ENCODE assay signal across 31 mouse cellular contexts in genomic region chr2:38344727-38345126, GRCm38 (mm10). TPM values are rescaled to one million over a fixed set of nuclear protein-coding genes. Genes with fewer than 3 reads are reported as not detected.
DNase-seq lines count a peak whose midpoint lies in the region; ATAC-seq and TF ChIP-seq lines count a peak whose summit lies in the region.
"Had no signal": no experiment of that assay in that cellular context is flagged by ENCODE, and none has a peak within 500 bp of the region (broad histone marks: within the 10 kb centered on the region; RNA-seq: fewer than 3 reads in every experiment).

No protein-coding gene starts in this region.

- H3K27me3 ChIP-seq in hindbrain, embryonic 13.5 days: peaks cover 98% of the 10 kb centered on the region
- peaks cover 90% of the 10 kb centered on the region for H3K27me3 ChIP-seq in hindbrain, postnatal 0 days (ENCODE audit: insufficient read depth, low read length)
- H3K27me3 ChIP-seq in forebrain, embryonic 11.5 days (ENCODE audit: control insufficient read depth, insufficient read depth, low read length): peaks cover 24% of the 10 kb centered on the region
- no peaks in the 10 kb centered on the region; the same call in none of the 2 replicates for H3K27me3 ChIP-seq in forebrain, embryonic 16.5 days (replicated peaks; ENCODE audit: control insufficient read depth, insufficient read depth, low read length)
- H3K27me3 ChIP-seq in midbrain, embryonic 15.5 days (replicated peaks): peaks cover 59% of the 10 kb centered on the region
- peaks cover 99% of the 10 kb centered on the region for H3K27me3 ChIP-seq in liver, embryonic 11.5 days (replicated peaks; ENCODE audit: control insufficient read depth, insufficient read depth, low read length)

- H3K36me3 ChIP-seq in hindbrain, embryonic 13.5 days: no peaks in the 10 kb centered on the region
- no peaks in the 10 kb centered on the region for H3K36me3 ChIP-seq in hindbrain, postnatal 0 days (ENCODE audit: insufficient read depth, low read length)
- H3K36me3 ChIP-seq in forebrain, embryonic 11.5 days (ENCODE audit: control insufficient read depth, insufficient read depth, low read length): no peaks in the 10 kb centered on the region
- H3K36me3 ChIP-seq in forebrain, embryonic 16.5 days (ENCODE audit: control insufficient read depth, insufficient read depth): no peaks in the 10 kb centered on the region
- no peaks in the 10 kb centered on the region for H3K36me3 ChIP-seq in midbrain, embryonic 15.5 days (replicated peaks)
- no peaks in the 10 kb centered on the region for H3K36me3 ChIP-seq in liver, embryonic 11.5 days (ENCODE audit: control insufficient read depth, insufficient read depth, low read length)
- H3K36me3 ChIP-seq: embryonic facial prominence, embryonic 13.5 days; G1E; heart, embryonic 12.5 days; hindbrain, embryonic 15.5 days; intestine, embryonic 15.5 days; liver, embryonic 15.5 days had no signal

- peaks cover 22% of the 10 kb centered on the region for H3K4me1 ChIP-seq in hindbrain, embryonic 13.5 days (replicated peaks)
- H3K4me1 ChIP-seq in hindbrain, postnatal 0 days (ENCODE audit: insufficient read depth, low read length): peaks cover under 1% of the 10 kb centered on the region; the same call in 1 of the 2 replicates
- peaks cover 25% of the 10 kb centered on the region for H3K4me1 ChIP-seq in forebrain, embryonic 11.5 days (replicated peaks; ENCODE audit: control insufficient read depth, insufficient read depth, low read length)
- H3K4me1 ChIP-seq in forebrain, embryonic 16.5 days (replicated peaks; ENCODE audit: control insufficient read depth, insufficient read depth, low read length): peaks cover 55% of the 10 kb centered on the region
- peaks cover 26% of the 10 kb centered on the region for H3K4me1 ChIP-seq in midbrain, embryonic 15.5 days
- no peaks in the 10 kb centered on the region; the same call in 1 of the 2 replicates for H3K4me1 ChIP-seq in liver, embryonic 11.5 days (replicated peaks; ENCODE audit: control insufficient read depth, insufficient read depth, low read length)

- ATAC-seq in hindbrain, embryonic 13.5 days (ENCODE audit: low FRiP score): no peak
- ATAC-seq in hindbrain, postnatal 0 days: no peak
- no peak for ATAC-seq in forebrain, embryonic 11.5 days (replicated peaks; ENCODE audit: low FRiP score)
- no peak for ATAC-seq in forebrain, embryonic 16.5 days
- no peak for ATAC-seq in midbrain, embryonic 15.5 days (replicated peaks)
- no peak for ATAC-seq in liver, embryonic 11.5 days (replicated peaks; ENCODE audit: low FRiP score)
- ATAC-seq: intestine, embryonic 15.5 days had no signal

- no peak for TF ChIP-seq CTCF in hindbrain, postnatal 0 days (IDR thresholded peaks at IDR 0.05; ENCODE audit: low read depth)

- DNase-seq in hindbrain, postnatal 0 days (ENCODE audit: low spot score): no peak
- DNase-seq in forebrain, embryonic 11.5 days (ENCODE audit: low spot score): peak; percentile 33
- no peak for DNase-seq in liver, embryonic 11.5 days (ENCODE audit: low spot score)
- no peak for DNase-seq in thymus, postnatal 10 days (ENCODE audit: low spot score in 2 of 2)
- DNase-seq in frontal cortex, postnatal 14 days (ENCODE audit: low spot score in 2 of 2): no peak
- DNase-seq: adrenal gland, postnatal 14 days; cerebellum, adult 11-12 months; cerebellum, adult 9-11 months; gastrocnemius, postnatal 25 days; heart, adult 18-20 months; heart, postnatal 4 days; kidney, adult 2 months; kidney, postnatal 4 days; layer of hippocampus, postnatal 36 days; liver; lung, embryonic 14.5 days; lung, postnatal 14 days; right cerebral cortex, postnatal 25 days; spleen, adult 18-20 months; thymus, postnatal 25 days had no signal

- no peak overlapping the region for H3K4me3 ChIP-seq in hindbrain, embryonic 13.5 days
- no peak overlapping the region for H3K4me3 ChIP-seq in hindbrain, postnatal 0 days (ENCODE audit: low read length)
- peak overlapping the region; percentile 9 for H3K4me3 ChIP-seq in forebrain, embryonic 11.5 days (ENCODE audit: low read depth, low read length)
- 0 out of 2 replicates have a peak overlapping the region, but pooled peaks have one; percentile 0 for H3K4me3 ChIP-seq in forebrain, embryonic 16.5 days (replicated peaks; ENCODE audit: low read length)
- no peak overlapping the region for H3K4me3 ChIP-seq in midbrain, embryonic 15.5 days
- H3K4me3 ChIP-seq in liver, embryonic 11.5 days (ENCODE audit: low read depth, low read length): no peak overlapping the region
- H3K4me3 ChIP-seq: embryonic facial prominence, embryonic 13.5 days; heart, embryonic 12.5 days; hindbrain, embryonic 15.5 days; intestine, embryonic 15.5 days; liver, embryonic 15.5 days had no signal

- no peak overlapping the region for H3K9ac ChIP-seq in hindbrain, embryonic 13.5 days
- no peak overlapping the region for H3K9ac ChIP-seq in hindbrain, postnatal 0 days (replicated peaks; ENCODE audit: low read length)
- peak overlapping the region; percentile 37; the same call in 1 of the 2 replicates for H3K9ac ChIP-seq in forebrain, embryonic 11.5 days (ENCODE audit: low read length)
- H3K9ac ChIP-seq in forebrain, embryonic 16.5 days (replicated peaks; ENCODE audit: low read depth, low read length): peak overlapping the region; percentile 1; the same call in 1 of the 2 replicates
- H3K9ac ChIP-seq in midbrain, embryonic 15.5 days: no peak overlapping the region
- H3K9ac ChIP-seq in liver, embryonic 11.5 days (ENCODE audit: low read depth, low read length): no peak overlapping the region
- H3K9ac ChIP-seq: embryonic facial prominence, embryonic 13.5 days; heart, embryonic 12.5 days; hindbrain, embryonic 15.5 days; intestine, embryonic 15.5 days; liver, embryonic 15.5 days; lung, embryonic 14.5 days had no signal

- H3K9me3 ChIP-seq in hindbrain, embryonic 13.5 days: no peaks in the 10 kb centered on the region
- H3K9me3 ChIP-seq in hindbrain, postnatal 0 days (ENCODE audit: low read length): no peaks in the 10 kb centered on the region
- H3K9me3 ChIP-seq in forebrain, embryonic 11.5 days (ENCODE audit: control insufficient read depth, low read length): no peaks in the 10 kb centered on the region
- H3K9me3 ChIP-seq in forebrain, embryonic 16.5 days (ENCODE audit: control insufficient read depth, low read length): no peaks in the 10 kb centered on the region
- no peaks in the 10 kb centered on the region for H3K9me3 ChIP-seq in midbrain, embryonic 15.5 days
- no peaks in the 10 kb centered on the region for H3K9me3 ChIP-seq in liver, embryonic 11.5 days (ENCODE audit: control insufficient read depth, low read length)
- H3K9me3 ChIP-seq: embryonic facial prominence, embryonic 13.5 days; G1E; heart, embryonic 12.5 days; hindbrain, embryonic 15.5 days; intestine, embryonic 15.5 days; liver, embryonic 15.5 days had no signal

- H3K27ac ChIP-seq in hindbrain, embryonic 13.5 days: no peak overlapping the region
- H3K27ac ChIP-seq in hindbrain, postnatal 0 days: no peak overlapping the region
- no peak overlapping the region for H3K27ac ChIP-seq in forebrain, embryonic 11.5 days (ENCODE audit: low read depth, low read length)
- peak overlapping the region; percentile 6; the same call in 1 of the 2 replicates for H3K27ac ChIP-seq in forebrain, embryonic 16.5 days (ENCODE audit: low read length)
- 0 out of 2 replicates have a peak overlapping the region, but pooled peaks have one; percentile 32 for H3K27ac ChIP-seq in midbrain, embryonic 15.5 days
- no peak overlapping the region for H3K27ac ChIP-seq in liver, embryonic 11.5 days (ENCODE audit: low read depth, low read length)
- H3K27ac ChIP-seq: embryonic facial prominence, embryonic 13.5 days; hindbrain, embryonic 15.5 days; intestine, embryonic 15.5 days; liver, embryonic 15.5 days had no signal

- peak overlapping the region; percentile 16; the same call in 1 of the 2 replicates for H3K4me2 ChIP-seq in hindbrain, embryonic 13.5 days
- H3K4me2 ChIP-seq in hindbrain, postnatal 0 days (ENCODE audit: low read depth, low read length): no peak overlapping the region
- peak overlapping the region; percentile 85 for H3K4me2 ChIP-seq in forebrain, embryonic 11.5 days (ENCODE audit: low read depth, low read length, severe bottlenecking)
- peak overlapping the region; percentile 38 for H3K4me2 ChIP-seq in forebrain, embryonic 16.5 days (ENCODE audit: low read length)
- H3K4me2 ChIP-seq in midbrain, embryonic 15.5 days: peak overlapping the region; percentile 70
- no peak overlapping the region for H3K4me2 ChIP-seq in liver, embryonic 11.5 days
- H3K4me2 ChIP-seq: embryonic facial prominence, embryonic 13.5 days; heart, embryonic 12.5 days; intestine, embryonic 15.5 days; liver, embryonic 15.5 days; lung, embryonic 14.5 days had no signal

RNA-seq across cellular contexts. Expression of gene Lhx2, which starts 5.6 kb away (rescaled TPM):
- polyA plus RNA-seq in hindbrain, embryonic 13.5 days (2015; fragmentation: Nextera tagmentation; extraction: Ambion mirVana): 22.1 and 23.6 TPM in 2 replicates
- total RNA-seq in hindbrain, postnatal 0 days (2014; rRNA removed): 22.2 and 33.2 TPM in 2 replicates
- polyA plus RNA-seq in hindbrain, postnatal 0 days (2015; fragmentation: Nextera tagmentation; extraction: Ambion mirVana): 4.6 and 7.3 TPM in 2 replicates
- 175 and 195 TPM in 2 replicates for polyA plus RNA-seq in forebrain, embryonic 11.5 days (2014; fragmentation: Nextera tagmentation; extraction: Ambion mirVana)
- polyA plus RNA-seq in forebrain, embryonic 16.5 days (2015; fragmentation: Nextera tagmentation; extraction: Ambion mirVana): 69.7 and 90.4 TPM in 2 replicates
- 47.3 and 58.4 TPM in 2 replicates for polyA plus RNA-seq in midbrain, embryonic 15.5 days (2015; fragmentation: Nextera tagmentation; extraction: Ambion mirVana)
- polyA plus RNA-seq in liver, embryonic 11.5 days (2014; fragmentation: Nextera tagmentation; extraction: Ambion mirVana): 10.5 and 11.0 TPM in 2 replicates
- total RNA-seq: heart, adult 18-20 months; megakaryocyte progenitor cell, adult 5-6 weeks had no signal
- polyA plus RNA-seq: heart, postnatal 0 days had no signal

RNA-seq across cellular contexts. Expression of gene Dennd1a, which starts 57.5 kb away (rescaled TPM):
- polyA plus RNA-seq in hindbrain, embryonic 13.5 days (2015; fragmentation: Nextera tagmentation; extraction: Ambion mirVana): 14.4 and 15.5 TPM in 2 replicates
- 50.6 and 51.9 TPM in 2 replicates for total RNA-seq in hindbrain, postnatal 0 days (2014; rRNA removed)
- polyA plus RNA-seq in hindbrain, postnatal 0 days (2015; fragmentation: Nextera tagmentation; extraction: Ambion mirVana): 11.0 and 14.4 TPM in 2 replicates
- 14.9 and 17.7 TPM in 2 replicates for polyA plus RNA-seq in forebrain, embryonic 11.5 days (2014; fragmentation: Nextera tagmentation; extraction: Ambion mirVana)
- polyA plus RNA-seq in forebrain, embryonic 16.5 days (2015; fragmentation: Nextera tagmentation; extraction: Ambion mirVana): 15.1 and 19.5 TPM in 2 replicates
- polyA plus RNA-seq in midbrain, embryonic 15.5 days (2015; fragmentation: Nextera tagmentation; extraction: Ambion mirVana): 25.5 and 26.1 TPM in 2 replicates
- polyA plus RNA-seq in liver, embryonic 11.5 days (2014; fragmentation: Nextera tagmentation; extraction: Ambion mirVana): 10.6 and 11.8 TPM in 2 replicates

Comparison
In these comparisons a context has a peak if more than half of its experiments do, and no peak if none do; other contexts are left out.
1. H3K27ac ChIP-seq: peak in forebrain, embryonic 16.5 days (single experiment) and midbrain, embryonic 15.5 days (single experiment); none in hindbrain, embryonic 13.5 days (single experiment), hindbrain, postnatal 0 days (single experiment), forebrain, embryonic 11.5 days (single experiment) and liver, embryonic 11.5 days (single experiment).
2. H3K4me2 ChIP-seq: peak in hindbrain, embryonic 13.5 days (single experiment), forebrain, embryonic 11.5 days (single experiment), forebrain, embryonic 16.5 days (single experiment) and midbrain, embryonic 15.5 days (single experiment); none in hindbrain, postnatal 0 days (single experiment) and liver, embryonic 11.5 days (single experiment).
3. H3K4me3 ChIP-seq: peak in forebrain, embryonic 11.5 days (single experiment) and forebrain, embryonic 16.5 days (single experiment); none in hindbrain, embryonic 13.5 days (single experiment), hindbrain, postnatal 0 days (single experiment), midbrain, embryonic 15.5 days (single experiment) and liver, embryonic 11.5 days (single experiment).
4. H3K9ac ChIP-seq: peak in forebrain, embryonic 11.5 days (single experiment) and forebrain, embryonic 16.5 days (single experiment); none in hindbrain, embryonic 13.5 days (single experiment), hindbrain, postnatal 0 days (single experiment), midbrain, embryonic 15.5 days (single experiment) and liver, embryonic 11.5 days (single experiment).